Mouse (Mus musculus) adrenal gland, adult 2 months (tissue): Measurements from ENCODE around the gene Fat3. TPM values are rescaled to one million over a fixed set of nuclear protein-coding genes. Genes with fewer than 3 reads are reported as not detected.
A peak's percentile ranks its signal among the peaks of the same experiment; 100 is the strongest.

Source experiments
- DNase-seq: peaks from one replicate; pipeline ENCODE4 v3.0.0; 2021
- long read RNA-seq: library from polyadenylated mRNA; stranded (forward); transcript quantifications from one replicate; pipeline ENCODE4 v2.0.0, GENCODE M21; 2021
- polyA plus RNA-seq: library from polyadenylated mRNA; depleted of rRNA; stranded (reverse); fragments of >200 nt; gene quantifications from 2 replicates; pipeline ENCODE4 v1.2.3, GENCODE M21; 2012; rRNA removed
- total RNA-seq, 2 experiments: library from RNA; stranded (reverse); gene quantifications; 2 replicates each; pipeline ENCODE4 v1.2.3; 2021

Gene Fat3
- total RNA-seq (1 to 10 TPM; 2.5 to 3.0 TPM), polyA plus RNA-seq (0.86 and 0.99 TPM in 2 replicates)
- long read RNA-seq = 0 reads

DNA sequence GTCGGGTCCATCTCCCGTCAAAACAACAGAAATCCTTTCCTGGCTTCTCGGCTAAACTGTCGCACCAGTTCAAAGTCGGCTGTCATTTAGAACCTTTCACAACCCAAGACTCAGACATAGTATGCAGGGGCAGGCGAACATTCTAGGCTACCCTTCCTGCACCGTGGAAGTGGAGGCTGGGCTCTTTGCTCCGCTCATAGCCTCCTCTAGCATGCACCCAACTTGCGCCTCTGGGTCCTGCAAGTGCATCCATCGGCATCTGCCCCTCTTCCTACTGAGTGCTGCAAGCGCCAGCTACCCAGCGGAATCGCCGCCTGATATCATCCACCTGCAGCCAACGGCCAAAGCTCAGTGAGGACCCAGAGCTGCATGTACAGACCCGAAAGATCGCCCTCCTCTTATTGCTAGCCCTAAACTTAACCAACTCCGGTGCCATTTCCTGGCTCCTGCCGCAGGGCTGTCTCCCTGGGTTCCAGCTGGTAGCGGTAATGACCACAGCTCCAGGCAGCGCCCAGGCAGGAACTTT, at the start of gene Fat3:
Fat3 (minus strand) TSS at position 100 of the 526 bp plus-strand sequence.
- DNase-seq = peak; percentile 55

DNA sequence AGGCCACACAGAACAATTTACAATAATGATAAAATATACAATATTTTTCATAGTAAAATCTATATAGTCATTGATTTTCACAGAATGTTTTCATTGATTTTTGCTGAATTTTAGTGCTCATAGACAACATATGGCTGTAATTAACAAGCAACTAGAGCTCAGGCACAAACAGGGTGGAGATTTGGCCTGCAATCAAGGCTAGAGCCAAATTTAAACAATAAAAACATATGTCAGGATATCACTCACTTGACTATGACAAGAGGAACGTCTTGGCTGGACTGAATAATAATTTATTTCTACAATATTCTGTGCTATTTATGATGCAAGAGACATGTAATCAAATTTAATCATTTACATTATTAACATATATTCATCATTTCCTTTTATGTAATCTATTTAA, 31.8 kb upstream of the Fat3 start:
- DNase-seq = no peak

DNA sequence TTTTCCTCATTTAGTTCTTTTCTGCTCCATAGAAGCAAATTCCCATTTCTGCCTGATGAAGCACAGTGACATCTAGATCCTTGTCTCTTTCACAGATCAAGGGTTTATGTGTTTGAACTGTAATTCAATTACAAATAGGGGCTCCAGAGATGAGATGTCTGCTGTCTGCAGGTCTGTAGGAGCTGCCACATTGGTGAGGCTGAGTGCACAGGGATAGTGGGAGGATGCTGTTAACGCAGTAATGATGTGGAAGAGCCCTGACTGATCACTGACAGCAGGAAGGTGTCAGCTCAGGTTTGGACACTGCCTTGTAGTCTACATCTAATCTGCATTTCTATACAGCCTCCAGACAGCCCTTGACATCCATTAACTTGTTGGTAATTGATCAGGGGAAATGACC, 16.5 kb upstream of the Fat3 start:
- DNase-seq = no peak

DNA sequence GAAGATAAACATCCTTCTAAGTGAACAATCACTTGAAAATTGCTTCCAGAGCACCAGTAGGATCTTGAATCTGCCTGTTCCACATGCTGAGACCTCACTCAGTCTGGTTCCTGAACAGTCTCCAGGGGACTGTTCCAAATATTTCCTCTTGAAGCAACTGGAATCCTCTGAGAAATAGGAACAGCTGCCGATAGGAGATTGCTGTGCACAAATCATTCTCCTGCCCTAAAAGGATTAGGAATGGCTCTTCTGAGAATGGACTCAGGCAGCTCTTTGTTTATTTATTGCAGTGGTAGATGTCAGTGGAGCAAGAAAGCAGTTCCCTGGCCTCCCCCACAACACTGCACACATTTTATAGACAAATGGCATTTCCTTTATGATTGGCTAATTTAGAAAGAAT, 10.9 kb upstream of the Fat3 start:
- DNase-seq = no peak

DNA sequence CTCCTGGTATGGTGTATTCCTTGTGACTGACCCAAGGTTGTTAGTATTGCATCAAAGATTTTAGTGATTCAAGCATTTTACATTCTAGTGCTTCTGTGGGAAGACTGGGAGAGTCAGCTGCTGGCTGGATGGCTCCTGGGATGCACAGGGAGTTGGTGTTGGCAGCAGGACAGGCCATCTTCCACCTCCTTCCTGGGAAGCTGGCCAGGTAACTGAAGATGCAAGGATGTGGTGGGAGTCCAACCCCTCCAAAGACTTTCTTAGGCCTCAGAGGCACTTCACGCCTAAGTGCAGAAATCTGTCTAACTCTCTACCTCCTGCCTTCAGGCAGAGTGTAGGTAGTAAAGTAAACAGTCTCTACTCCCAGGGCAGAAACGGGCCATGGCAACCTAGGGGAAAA, 2.7 kb upstream of the Fat3 start:
- no peak for DNase-seq

DNA sequence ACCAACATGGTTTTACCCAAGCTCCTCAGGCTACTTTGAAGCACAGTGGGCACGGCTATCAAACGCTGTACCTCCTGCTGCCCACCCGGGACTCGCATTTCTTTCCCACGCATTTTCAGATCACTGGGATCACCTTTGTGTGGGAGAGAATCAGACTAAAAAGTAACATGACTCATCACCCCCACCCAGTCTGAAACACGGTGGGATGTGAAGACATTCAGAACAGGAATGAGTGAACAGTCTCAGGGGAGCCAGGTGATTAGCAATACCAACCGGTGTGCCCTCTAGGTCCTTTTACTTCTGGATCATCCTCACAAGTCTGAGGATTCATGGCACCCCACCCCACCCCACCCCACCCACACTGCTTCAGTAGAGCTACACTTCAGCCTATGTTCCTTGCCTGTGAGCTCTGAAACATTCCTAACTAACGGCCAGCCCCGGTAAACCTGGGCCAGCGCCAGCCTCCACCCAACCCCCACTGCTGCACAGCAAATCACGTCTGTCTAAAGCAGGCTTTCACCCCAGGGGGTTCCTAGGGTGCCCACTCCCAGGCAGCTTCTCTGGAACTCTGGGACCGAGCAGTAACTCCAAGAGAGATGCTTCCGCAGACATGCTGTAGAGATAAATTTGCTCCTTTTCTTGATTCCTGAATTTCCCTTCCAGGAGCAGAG, 1.7 kb upstream of the Fat3 start:
- no peak for DNase-seq

DNA sequence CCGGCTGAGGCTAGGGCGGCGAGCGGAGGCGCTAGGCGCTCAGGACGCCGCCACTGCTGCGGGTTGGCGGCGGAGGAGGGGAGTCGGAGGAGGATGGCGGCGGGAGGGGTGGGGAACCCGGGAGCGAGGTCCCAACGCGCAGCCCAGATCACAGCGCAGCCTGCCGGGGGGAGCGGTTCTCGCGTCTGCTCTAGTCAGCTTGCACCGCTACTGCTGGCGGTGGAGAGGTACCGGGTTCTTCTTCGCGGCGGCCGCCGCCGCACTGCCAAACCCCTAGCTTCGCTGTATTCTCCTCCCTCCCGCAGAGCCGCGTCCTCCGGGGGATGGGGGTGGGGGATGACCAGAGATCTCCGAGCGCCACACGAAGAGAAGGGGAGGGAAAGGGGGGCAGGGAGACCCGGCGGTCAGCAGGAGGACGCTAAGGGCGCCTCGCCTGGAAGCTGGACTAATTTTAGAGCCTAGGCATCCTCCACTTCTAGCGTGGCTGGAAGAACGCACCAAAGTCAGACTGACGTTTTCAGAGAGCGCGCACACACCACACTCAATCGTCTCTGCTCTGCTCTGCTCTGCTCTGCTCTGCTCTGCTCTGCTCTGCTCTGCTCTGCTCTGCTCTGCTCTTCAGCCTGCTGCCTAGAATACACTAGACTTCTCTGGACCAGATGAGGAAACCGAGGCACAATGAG, 1.0 kb upstream of the Fat3 start:
- DNase-seq = peak; percentile 80

DNA sequence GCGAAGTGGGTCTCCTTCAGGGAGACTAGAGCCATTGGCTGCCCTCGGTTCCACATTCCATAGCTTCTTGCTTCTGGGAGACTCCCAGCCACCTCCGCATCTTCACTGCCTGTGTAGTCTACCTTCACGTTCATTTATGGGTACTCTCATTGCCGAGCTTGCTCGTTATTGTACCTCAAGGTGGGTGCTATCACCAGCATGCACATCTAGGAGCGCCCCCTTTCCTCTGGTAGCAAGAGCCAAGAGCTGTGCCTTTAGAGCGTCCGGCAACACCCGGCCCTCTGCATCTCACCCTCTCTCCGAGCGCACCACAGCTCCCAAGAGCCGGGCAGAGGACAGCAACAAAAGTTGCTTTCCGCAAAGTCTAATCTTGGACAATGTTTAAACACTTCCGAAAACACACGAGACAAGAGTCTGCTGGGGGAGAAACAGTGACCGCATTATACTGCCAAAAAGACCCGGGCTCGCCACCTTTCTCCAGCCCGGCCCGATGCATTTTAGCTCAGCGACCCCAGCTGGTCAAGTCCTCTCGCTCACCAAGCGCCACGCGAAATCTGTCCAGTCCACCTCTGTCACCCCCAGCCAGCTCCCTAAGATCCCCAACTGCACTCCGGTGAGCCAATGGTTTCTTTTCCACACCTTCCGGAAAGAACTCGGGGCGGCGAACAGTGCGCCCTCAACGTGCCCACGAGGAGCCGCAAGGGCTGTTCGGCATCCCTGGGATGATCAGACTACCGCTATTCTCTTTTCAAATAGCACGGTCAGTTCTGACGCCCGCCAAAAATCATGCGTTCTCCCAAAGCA, 501 bp downstream of the Fat3 start:
- DNase-seq = peak; percentile 70

DNA sequence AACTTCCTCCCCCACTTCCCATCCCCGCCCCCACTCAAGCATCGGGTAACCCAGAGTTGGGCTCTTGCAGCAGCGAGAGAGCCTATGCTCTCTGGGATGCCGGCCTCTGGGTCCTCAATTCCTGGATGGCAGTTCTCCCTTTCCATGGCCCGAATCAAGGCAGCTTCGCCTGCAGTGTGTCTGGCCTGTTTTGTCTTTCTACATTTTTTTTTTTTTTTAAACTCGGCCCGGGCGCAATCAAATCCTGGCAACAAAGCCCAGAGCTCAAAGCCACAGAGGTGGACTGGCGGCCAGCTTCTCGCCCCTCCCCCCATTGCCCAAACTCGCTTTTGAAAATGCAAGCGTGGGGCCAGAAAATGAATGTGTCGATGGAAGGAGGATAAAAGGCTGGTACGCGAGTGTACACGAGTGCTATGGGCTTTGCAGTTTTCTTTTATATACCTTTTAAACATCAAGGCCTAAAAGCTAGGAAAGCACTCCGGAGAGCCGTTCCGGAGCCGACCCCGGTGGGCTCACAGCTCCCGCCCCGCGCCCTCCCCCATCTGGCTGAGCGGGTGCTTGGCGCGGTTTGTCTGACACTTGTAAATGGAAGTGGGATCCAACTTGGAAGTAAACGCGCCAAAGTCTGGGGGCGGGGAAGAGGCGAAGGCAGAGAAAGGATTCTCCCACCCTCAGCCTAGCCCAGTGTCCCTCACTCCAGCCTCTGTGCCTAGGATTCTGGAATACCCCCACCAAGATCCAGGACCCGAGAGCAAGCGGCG, 1.3 kb downstream of the Fat3 start:
- DNase-seq = peak; percentile 65

DNA sequence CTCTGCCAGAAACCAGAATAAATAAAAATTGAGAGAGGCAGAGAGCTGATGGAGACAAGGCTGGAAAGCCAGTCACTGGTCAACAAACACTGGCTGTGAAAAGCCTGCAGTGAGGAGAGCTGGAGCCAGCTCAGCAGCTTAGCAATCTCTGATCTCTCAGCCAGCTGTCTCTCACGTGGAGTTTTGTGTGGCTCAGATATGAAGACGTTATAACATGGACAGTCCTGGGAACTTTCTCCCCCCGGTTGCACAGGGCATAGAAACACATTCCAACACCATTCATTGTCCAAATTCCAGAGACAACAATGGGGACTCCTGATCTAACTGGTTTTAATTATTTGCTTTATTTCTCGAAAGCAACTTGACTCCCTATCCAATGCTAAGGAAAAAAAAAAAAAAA, 2.2 kb downstream of the Fat3 start:
- no peak for DNase-seq

DNA sequence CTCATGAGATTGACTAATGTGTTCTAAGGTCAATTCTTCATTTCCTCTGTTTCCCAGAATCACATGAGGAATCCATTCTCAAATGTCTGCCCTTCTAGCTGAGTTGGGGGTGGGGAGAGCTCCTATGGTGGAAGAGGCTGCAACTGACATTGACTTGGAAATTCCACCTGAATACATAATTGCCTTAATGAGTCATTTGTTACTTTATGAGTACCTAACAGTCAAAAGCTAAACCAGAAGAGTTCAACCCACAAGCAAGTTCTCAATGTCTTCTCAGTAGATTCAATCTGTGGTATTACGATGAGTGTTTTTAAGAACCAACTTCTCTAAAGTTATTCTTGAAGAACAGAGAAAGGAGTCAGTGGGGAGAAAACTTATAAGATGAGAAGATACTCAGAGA, 3.7 kb downstream of the Fat3 start:
- no peak for DNase-seq

DNA sequence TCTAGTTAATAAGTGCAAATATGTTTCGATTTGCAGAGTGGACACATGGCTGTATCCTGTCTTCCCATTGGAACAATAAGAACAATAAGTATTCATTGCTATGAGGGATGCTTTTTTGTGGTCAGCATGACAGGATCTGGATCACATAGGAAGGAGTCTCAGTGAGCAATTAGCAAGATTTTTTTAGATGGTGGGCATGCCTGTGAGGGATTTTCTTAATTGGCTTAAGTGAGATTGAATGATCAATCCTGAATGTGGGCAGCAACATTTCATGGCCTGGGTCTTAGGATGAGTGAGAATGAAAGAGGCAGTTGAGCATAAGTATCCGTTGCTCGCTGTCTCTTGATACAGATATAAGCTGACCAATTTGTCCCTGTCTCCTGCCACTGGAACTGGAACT, 4.8 kb downstream of the Fat3 start:
- no peak for DNase-seq

DNA sequence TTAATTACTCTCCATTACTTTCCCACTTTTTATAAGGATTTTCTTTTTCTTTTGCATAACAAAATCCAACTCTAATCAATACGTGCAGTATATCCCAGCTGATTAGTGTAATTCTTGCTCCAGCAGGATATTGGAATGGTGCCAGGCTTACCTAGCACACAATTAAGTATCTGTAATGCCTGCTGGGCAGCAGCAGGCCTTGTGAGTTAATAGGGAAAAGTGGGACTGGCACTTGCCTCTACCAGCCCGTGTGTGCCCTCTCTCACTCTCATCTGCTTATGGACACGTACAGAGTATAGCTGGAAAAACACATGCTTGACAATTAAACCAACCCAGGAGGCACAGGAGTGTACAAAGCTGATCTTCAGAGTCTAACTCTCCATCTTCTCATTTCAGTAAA, 11.4 kb downstream of the Fat3 start:
- no peak for DNase-seq

DNA sequence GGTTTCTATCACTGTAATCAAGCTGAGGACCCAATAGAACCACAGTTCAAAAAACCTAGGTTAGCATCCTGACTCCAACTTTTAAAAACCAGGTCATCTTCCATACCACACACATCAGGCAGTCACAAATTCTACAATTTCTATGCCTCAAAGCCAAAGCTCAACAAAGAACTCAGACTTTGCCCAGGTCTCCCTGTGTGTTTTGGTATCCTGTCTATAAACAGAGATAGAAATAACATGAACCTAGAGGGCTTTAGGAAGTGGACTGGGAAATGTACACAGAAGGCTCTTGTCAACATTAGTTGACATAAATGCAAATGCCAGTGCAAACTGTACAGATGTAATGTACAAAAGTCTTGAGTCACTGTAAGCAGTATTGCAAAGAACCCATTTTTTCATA, 13.5 kb downstream of the Fat3 start:
- no peak for DNase-seq

DNA sequence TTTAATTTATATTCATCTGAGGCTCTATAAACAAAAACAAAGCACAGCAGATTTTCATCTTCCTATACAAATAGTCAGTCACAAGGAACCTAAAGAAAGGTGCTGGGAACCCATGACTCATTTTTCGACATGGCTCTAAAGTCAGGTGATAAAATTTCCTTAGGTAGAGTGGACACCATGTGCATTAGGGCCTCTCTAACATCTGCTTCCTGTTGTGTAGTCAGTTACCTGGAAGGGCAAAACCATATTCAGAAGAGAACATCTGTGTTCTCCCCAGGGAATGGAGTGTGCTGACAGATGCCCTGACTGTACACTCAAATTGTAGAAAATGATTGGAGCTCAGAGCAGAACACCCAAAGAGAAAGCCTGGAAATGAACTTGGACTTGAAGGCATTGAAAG, 14.9 kb downstream of the Fat3 start:
- DNase-seq = no peak

DNA sequence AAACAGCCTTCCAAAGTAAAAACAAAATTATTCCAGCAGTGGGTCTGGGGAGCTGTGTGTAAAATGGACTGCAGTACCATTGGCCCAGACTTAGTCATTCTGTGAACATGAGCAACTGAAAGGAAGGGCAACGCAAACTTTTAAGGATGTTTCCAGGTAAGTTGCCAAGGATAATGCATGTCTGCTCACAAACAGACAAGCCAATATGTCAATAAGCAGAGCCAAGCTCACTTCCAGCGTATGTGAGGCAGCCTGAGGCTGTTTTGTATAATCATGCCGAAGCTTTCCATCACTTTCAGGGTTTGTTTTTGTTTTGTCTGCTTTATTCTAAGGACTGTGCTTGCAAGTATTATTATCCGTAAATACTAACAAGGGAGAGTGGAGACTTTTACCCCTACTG, 15.9 kb downstream of the Fat3 start:
- DNase-seq = no peak

DNA sequence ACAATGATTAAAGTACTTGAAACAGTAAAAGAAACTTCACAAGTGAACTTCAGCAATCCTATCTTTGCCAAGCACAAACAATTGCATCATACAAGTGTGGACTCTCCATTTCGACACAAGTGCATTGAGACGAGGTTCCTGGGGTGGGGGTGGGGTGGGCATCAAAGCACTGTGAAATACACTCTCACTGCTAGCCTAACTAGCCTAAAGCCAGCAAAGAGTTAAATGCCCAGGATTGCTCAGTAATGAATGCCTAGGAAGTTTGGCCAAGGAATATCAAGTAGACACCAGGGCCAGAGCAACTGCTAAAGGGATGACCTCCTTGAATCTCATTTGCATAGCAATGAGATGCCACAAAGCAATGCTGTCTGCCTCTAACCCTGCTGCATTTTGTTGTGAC, 16.3 kb downstream of the Fat3 start:
- no peak for DNase-seq

DNA sequence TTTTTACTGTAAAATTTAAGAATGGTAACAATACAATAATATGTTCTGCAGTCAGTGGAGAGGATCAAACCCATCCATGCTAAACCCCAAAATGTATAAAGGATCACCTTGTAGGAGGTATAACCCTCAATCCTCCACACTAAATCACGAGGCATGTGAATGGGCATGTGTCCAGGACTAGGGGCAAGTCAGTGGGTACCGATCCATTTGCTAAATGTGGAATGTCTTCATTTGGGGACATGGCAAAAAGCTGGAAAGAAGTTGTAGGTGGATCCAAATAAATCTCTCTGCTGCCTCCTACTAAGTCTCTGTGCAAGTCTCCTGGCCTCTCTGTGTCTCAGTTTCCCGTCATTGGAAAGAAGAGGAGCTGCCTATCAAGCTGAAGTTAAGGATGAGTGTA, 39.6 kb downstream of the Fat3 start:
- no peak for DNase-seq

DNA sequence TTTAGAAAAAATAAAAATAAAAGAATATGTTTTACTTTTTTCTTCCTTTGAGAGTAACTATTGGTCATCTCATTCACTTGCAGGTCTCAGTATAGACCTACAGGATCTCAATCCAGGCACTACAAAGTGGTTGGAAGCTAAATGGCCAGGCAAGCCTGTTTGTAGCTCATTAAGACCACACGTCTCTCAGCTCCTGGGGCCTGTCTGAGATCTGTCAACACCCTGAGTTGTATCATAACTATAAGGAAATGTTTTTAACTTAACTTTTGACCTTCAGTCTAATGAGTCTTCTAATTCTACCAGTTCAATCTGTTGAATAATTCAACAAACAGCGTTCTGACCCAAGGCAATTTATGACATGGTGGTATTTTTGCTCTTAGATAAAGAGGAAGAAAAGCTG, 40.5 kb downstream of the Fat3 start:
- DNase-seq = no peak

DNA sequence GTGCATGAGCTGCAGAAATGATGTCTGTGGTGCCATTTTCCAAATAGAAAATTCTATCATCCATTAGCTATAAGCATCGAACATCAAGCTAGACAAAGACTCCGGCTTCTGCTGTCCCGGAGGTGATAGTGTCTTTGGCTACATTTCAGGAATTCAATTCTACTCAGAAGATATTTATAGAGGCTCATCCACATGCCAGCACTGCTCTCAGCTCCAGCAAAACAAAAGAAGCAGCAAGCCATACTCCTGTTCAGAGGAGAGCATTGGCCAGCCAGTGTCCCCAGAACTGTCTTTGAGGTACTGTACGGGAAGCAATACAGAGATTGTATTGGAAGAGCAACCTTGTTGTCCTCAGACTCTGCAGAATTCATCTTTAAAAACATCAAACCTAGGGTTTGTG, 59.2 kb downstream of the Fat3 start:
- DNase-seq = no peak

DNA sequence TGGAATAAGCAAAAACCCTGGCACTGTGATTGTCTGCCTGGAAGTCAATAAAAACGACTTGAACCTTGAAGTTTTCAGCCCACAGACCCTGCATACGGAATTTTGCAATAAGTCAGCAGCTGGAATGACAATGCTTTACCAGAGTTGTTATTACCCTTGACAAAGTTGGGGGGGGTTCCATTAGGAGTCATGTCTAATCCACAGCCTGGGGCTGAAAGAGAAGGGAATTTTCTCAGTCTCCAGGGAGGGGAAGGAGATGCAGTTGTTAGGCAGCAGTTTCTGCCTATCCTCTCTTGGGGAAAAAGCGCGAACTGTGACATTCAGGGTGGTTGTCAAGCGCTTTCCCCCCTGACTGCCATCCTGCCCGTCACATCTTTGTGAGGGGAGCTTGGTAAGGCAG, 60.4 kb downstream of the Fat3 start:
- no peak for DNase-seq

DNA sequence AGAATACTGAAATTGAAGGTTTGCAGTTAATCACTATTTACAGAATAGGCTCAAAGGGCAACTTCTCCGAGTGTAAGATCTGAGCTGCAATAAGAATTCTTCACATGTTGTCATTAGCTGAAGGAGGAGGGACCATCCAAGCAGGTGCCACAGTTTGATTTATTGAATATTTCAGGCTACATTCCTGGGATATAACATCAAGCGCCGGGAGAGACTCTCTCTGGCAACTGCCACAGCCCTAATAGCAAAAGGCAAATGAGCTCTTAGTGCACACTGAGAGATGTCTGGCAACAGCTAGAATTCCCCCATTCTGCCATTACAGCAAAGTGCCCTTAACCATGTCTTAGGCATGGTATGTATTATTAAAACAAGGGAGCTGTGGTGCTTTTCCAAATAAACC, 61.1 kb downstream of the Fat3 start:
- no peak for DNase-seq
